Mouse (Mus musculus) stomach, embryonic 16.5 days (tissue): ENCODE results near the gene Hadha. TPM values are rescaled to one million over a fixed set of nuclear protein-coding genes. Genes with fewer than 3 reads are reported as not detected.

ENCODE experiments used
- ATAC-seq: fragments of 200-750 bp; cut with Nextera tagmentation; 2 replicates; pipeline ENCODE4 v1.8.0; 2017; ENCODE audit warnings: moderate number of reproducible peaks, moderate TSS enrichment; ENCODE audit not compliant: insufficient read depth, low FRiP score
- H3K27ac ChIP-seq: fragments of 300-500 bp; sonication (generic); 2 replicates; pipeline ENCODE4 v1.5.1; 2014; ENCODE audit warnings: low read length
- H3K27me3 ChIP-seq: fragments of 300-500 bp; sonication (generic); 2 replicates; pipeline ENCODE4 v1.6.1; 2014; ENCODE audit warnings: low read length, control low read depth, mixed read lengths; ENCODE audit not compliant: control insufficient read depth, insufficient read depth
- H3K36me3 ChIP-seq: fragments of 300-500 bp; sonication (generic); 2 replicates; pipeline ENCODE4 v1.6.1; 2014; ENCODE audit warnings: low read length; ENCODE audit not compliant: control insufficient read depth, insufficient read depth
- H3K4me1 ChIP-seq: fragments of 300-500 bp; sonication (generic); 2 replicates; pipeline ENCODE4 v1.6.1; 2014; ENCODE audit warnings: low read length, control low read depth, mixed read lengths; ENCODE audit not compliant: control insufficient read depth, insufficient read depth
- H3K4me2 ChIP-seq: fragments of 300-500 bp; sonication (generic); 2 replicates; pipeline ENCODE4 v1.6.1; 2014; ENCODE audit warnings: low read depth, low read length, mixed read lengths
- H3K4me3 ChIP-seq: fragments of 300-500 bp; sonication (generic); replicated peaks from 2 replicates; pipeline ENCODE4 v1.5.1; 2014; ENCODE audit warnings: mild to moderate bottlenecking, low read length
- H3K9ac ChIP-seq: fragments of 300-500 bp; sonication (generic); 2 replicates; pipeline ENCODE4 v1.6.1; 2014; ENCODE audit warnings: low read length
- H3K9me3 ChIP-seq: fragments of 300-500 bp; sonication (generic); replicated peaks from 2 replicates; pipeline ENCODE4 v1.6.1; 2016; ENCODE audit warnings: low read length, control low read depth; ENCODE audit not compliant: control insufficient read depth
- whole genome bisulfite sequencing: fragments of 180-500 bp; shearing (Covaris S2); extraction: QIAGEN DNeasy Blood & Tissue Kit; methylation state at CpG from one replicate; pipeline ENCODE4 v1.1.7; 2014; 5-methylcytosine and 5-hydroxymethylcytosine counted together
- polyA plus RNA-seq: library from polyadenylated mRNA; unstranded; fragments of >200 nt; fragmentation: Nextera tagmentation; extraction: Ambion mirVana; gene quantifications from 2 replicates; pipeline ENCODE4 v1.2.1, GENCODE M21; 2015

The Hadha gene
- polyA plus RNA-seq, 1 experiment from 2014 or later, result 174 TPM

- Histone ChIP-seq H3K4me1 (no peaks in the 10 kb centered on the region), H3K9me3 (no peaks in the 10 kb centered on the region), H3K9ac (no peak overlapping the region), H3K27me3 (no peaks in the 10 kb centered on the region), H3K4me2 (no peak overlapping the region), H3K36me3 (peaks cover 29% of the 10 kb centered on the region), H3K4me3 (no peak overlapping the region), H3K27ac (no peak overlapping the region)
- WGBS, result 85% methylated on average over 4 of the region's 4 CpGs
- no peak for ATAC-seq
These were observed 16.8 kb downstream of the Hadha start for GRCm38 (mm10) chr5:30138193-30138592.

- Histone ChIP-seq H3K36me3 (peaks cover 30% of the 10 kb centered on the region), H3K4me1 (no peaks in the 10 kb centered on the region), H3K4me3 (no peak overlapping the region), H3K9me3 (no peaks in the 10 kb centered on the region), H3K4me2 (no peak overlapping the region), H3K9ac (no peak overlapping the region), H3K27me3 (no peaks in the 10 kb centered on the region), H3K27ac (no peak overlapping the region)
- no peak for ATAC-seq
- 92% methylated on average over 9 of the region's 9 CpGs for WGBS
These were observed 17.7 kb downstream of the Hadha start for GRCm38 (mm10) chr5:30137271-30137670.

GRCm38 (mm10) chr5:30135711-30136231 lies 19.2 kb downstream of the Hadha start:
- Histone ChIP-seq H3K9ac (no peak overlapping the region), H3K4me2 (no peak overlapping the region), H3K27ac (no peak overlapping the region), H3K36me3 (peaks cover 22% of the 10 kb centered on the region), H3K9me3 (no peaks in the 10 kb centered on the region), H3K4me1 (no peaks in the 10 kb centered on the region), H3K27me3 (no peaks in the 10 kb centered on the region), H3K4me3 (no peak overlapping the region)
- 89% methylated on average over 11 of the region's 11 CpGs for WGBS
- no peak for ATAC-seq

- Histone ChIP-seq H3K9ac (no peak overlapping the region), H3K27ac (no peak overlapping the region), H3K36me3 (peaks cover 21% of the 10 kb centered on the region), H3K4me1 (no peaks in the 10 kb centered on the region), H3K27me3 (no peaks in the 10 kb centered on the region), H3K4me3 (no peak overlapping the region), H3K4me2 (no peak overlapping the region), H3K9me3 (no peaks in the 10 kb centered on the region)
- ATAC-seq, result no peak
- WGBS, result 93% methylated on average over 2 of the region's 2 CpGs
These were observed 22.8 kb downstream of the Hadha start for GRCm38 (mm10) chr5:30132173-30132572.

GRCm38 (mm10) chr5:30131246-30131645 lies 23.7 kb downstream of the Hadha start:
- Histone ChIP-seq H3K4me3 (no peak overlapping the region), H3K27me3 (no peaks in the 10 kb centered on the region), H3K9ac (no peak overlapping the region), H3K4me2 (no peak overlapping the region), H3K9me3 (no peaks in the 10 kb centered on the region), H3K27ac (no peak overlapping the region), H3K4me1 (no peaks in the 10 kb centered on the region), H3K36me3 (peaks cover 21% of the 10 kb centered on the region)
- no peak for ATAC-seq
- 79% methylated on average over 4 of the region's 4 CpGs for WGBS

- H3K36me3 ChIP-seq, result peaks cover 28% of the 10 kb centered on the region
- no peak overlapping the region for H3K9ac ChIP-seq
- H3K27me3 ChIP-seq, result no peaks in the 10 kb centered on the region
- no peak overlapping the region for H3K4me3 ChIP-seq
- no peak for ATAC-seq
- no peak overlapping the region for H3K4me2 ChIP-seq
- H3K4me1 ChIP-seq, result no peaks in the 10 kb centered on the region
- H3K27ac ChIP-seq, result no peak overlapping the region
- 95% methylated on average over 6 of the region's 6 CpGs for WGBS
- H3K9me3 ChIP-seq, result no peaks in the 10 kb centered on the region
These were observed 26.3 kb downstream of the Hadha start for GRCm38 (mm10) chr5:30128680-30129079.

GRCm38 (mm10) chr5:30127921-30128597 lies 26.9 kb downstream of the Hadha start:
- Histone ChIP-seq H3K27me3 (no peaks in the 10 kb centered on the region), H3K4me2 (no peak overlapping the region), H3K4me1 (no peaks in the 10 kb centered on the region), H3K36me3 (peaks cover 24% of the 10 kb centered on the region), H3K9me3 (no peaks in the 10 kb centered on the region), H3K4me3 (no peak overlapping the region), H3K9ac (no peak overlapping the region), H3K27ac (no peak overlapping the region)
- ATAC-seq, result no peak
- 91% methylated on average over 13 of the region's 13 CpGs for WGBS

GRCm38 (mm10) chr5:30126756-30127155 lies 28.2 kb downstream of the Hadha start:
- Histone ChIP-seq H3K9me3 (no peaks in the 10 kb centered on the region), H3K36me3 (peaks cover 23% of the 10 kb centered on the region), H3K27ac (no peak overlapping the region), H3K4me1 (no peaks in the 10 kb centered on the region), H3K27me3 (no peaks in the 10 kb centered on the region), H3K4me3 (no peak overlapping the region), H3K9ac (no peak overlapping the region), H3K4me2 (no peak overlapping the region)
- 84% methylated on average over 7 of the region's 7 CpGs for WGBS
- no peak for ATAC-seq

- H3K27ac ChIP-seq, result no peak overlapping the region
- H3K4me2 ChIP-seq, result no peak overlapping the region
- H3K4me1 ChIP-seq, result no peaks in the 10 kb centered on the region
- no peak for ATAC-seq
- no peak overlapping the region for H3K4me3 ChIP-seq
- no peaks in the 10 kb centered on the region for H3K9me3 ChIP-seq
- no peaks in the 10 kb centered on the region for H3K27me3 ChIP-seq
- no peak overlapping the region for H3K9ac ChIP-seq
- peaks cover 29% of the 10 kb centered on the region for H3K36me3 ChIP-seq
- 47% methylated on average over 5 of the region's 5 CpGs for WGBS
These were observed 29.4 kb downstream of the Hadha start for GRCm38 (mm10) chr5:30125587-30125986.
